Mouse (Mus musculus): Measurements from ENCODE around the gene Mfge8. TPM values are rescaled to one million over a fixed set of nuclear protein-coding genes. Genes with fewer than 3 reads are reported as not detected.

Gene Mfge8
- 31.2 TPM for polyA plus RNA-seq (2017; shearing (Covaris generic))

DNA sequence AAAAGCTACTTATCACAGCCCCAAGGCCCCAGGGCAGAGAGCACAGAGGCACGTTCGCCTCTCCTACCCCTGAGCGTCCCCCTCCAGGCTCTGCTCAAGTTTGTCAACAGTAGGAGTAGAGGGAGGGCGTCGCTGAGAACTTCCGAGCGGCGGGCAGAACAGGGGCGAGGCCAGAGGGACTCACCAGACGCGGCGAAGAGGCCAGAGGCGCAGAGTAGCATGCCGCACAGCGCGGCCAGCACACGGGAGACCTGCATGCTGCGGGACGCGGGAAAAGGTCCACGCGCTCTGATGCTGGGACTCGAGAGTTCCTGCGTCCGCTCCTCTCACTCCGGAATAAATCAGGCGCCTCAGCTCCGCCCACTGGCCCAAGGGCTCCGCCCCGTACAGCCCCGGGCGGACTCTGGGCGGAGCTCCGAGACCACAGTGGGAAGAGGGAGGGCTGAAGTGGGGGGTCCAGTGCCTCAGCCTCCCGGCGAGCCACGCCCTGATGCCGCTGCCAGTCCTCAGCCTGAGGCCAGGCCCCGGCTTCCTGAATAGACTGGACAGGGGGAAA, at the start of gene Mfge8:
Gene Mfge8, minus strand, starts transcription at position 350 of the 556 bp plus-strand sequence.

GRCm38 (mm10) chr7:79130843-79131444, 17.9 kb downstream of the Mfge8 start, which contains the start of gene Hapln3:
TSS of gene Hapln3 (minus strand) at chr7:79131018.

Other genes starting within 250 kb of the Mfge8 start
- gene Isg20, start 235.6 kb downstream of the Mfge8 start, polyA plus RNA-seq (2017; shearing (Covaris generic)), result 18.1 TPM
- gene Acan, start 95.6 kb downstream of the Mfge8 start, polyA plus RNA-seq (2017; shearing (Covaris generic)), result not detected
- gene Hapln3, start 18.0 kb downstream of the Mfge8 start, polyA plus RNA-seq (2017; shearing (Covaris generic)), result 0.14 TPM
- 13.0 TPM for gene Abhd2, start 124.1 kb upstream of the Mfge8 start, polyA plus RNA-seq (2017; shearing (Covaris generic))
- not detected for gene Rlbp1, start 238.0 kb upstream of the Mfge8 start, polyA plus RNA-seq (2017; shearing (Covaris generic))
- 17.3 TPM for gene Fanci, start 242.9 kb upstream of the Mfge8 start, polyA plus RNA-seq (2017; shearing (Covaris generic))

All from naive thymus-derived CD4-positive, alpha-beta T cell, adult 5 months (primary cell).